Mouse (Mus musculus): ENCODE measurements around the gene Apbb1ip. TPM values are rescaled to one million over a fixed set of nuclear protein-coding genes. Genes with fewer than 3 reads are reported as not detected.

Gene Apbb1ip
- total RNA-seq (2017): 22.7 and 28.1 TPM in 2 replicates

DNA sequence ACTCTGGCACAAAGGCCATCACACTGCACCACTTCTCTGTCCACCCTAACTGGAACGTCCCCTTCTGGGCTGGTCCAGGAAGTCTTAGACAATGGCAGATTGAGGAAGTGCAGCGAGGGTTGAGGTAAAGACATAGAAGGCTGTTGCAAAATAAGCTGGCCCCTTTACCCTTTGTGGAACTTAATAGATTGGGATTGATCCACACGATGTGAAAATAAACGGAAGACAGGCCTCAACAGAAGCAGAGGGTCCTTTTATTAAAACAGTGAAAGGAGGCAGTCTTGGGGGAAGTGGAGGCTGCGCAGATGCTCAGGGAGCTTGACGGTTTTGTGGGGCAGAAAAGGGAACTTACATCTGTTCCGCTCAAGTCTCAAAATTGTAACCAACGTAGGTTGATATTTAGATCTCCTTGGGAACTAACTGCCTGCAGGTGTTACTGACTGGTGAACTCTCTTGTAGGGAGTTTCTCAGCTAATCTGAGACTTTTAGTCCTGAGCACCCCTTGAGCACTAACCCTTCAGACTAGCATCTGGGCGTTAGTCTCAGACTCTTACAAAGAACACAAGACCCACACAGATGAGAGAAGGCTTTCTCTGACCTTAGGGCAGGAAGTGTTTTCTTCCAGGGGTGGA lies at the start of gene Apbb1ip:
Gene Apbb1ip (plus strand): TSS at position 546 of the 632 bp plus-strand sequence.
- peak; percentile 77 to 79 for ATAC-seq (replicated peaks in 1 of 2; ENCODE audit: insufficient read depth in 1 of 2, low FRiP score in 2 of 2, low TSS enrichment in 1 of 2, low read depth in 1 of 2, poor library complexity in 2 of 2, severe bottlenecking in 2 of 2)

DNA sequence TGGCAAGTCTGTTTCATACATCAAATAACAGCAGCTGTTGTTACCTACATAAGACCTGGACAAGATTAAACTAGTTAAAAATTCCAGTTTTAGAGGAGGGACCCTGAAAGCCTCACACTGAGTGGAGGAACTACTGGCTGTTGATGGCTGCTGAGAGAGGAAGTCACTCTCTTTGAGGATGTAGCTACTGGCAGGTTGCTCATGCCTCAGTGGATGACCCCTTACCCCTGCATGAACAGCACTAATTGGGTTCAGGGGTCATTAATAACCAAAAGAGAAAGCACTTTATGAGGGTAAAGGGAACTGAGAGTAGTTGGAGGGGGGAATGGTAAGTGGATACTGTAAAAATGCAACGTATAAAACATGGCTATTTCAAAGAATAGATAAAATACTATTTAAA lies 46.8 kb upstream of the Apbb1ip start:
- no peak for ATAC-seq (replicated peaks in 1 of 2; ENCODE audit: insufficient read depth in 1 of 2, low FRiP score in 2 of 2, low TSS enrichment in 1 of 2, low read depth in 1 of 2, poor library complexity in 2 of 2, severe bottlenecking in 2 of 2)

- ATAC-seq (replicated peaks in 1 of 2; ENCODE audit: insufficient read depth in 1 of 2, low FRiP score in 2 of 2, low TSS enrichment in 1 of 2, low read depth in 1 of 2, poor library complexity in 2 of 2, severe bottlenecking in 2 of 2): no peak
Observed at GRCm38 (mm10) chr2:22736134-22736533, 37.8 kb upstream of the Apbb1ip start.

- ATAC-seq (replicated peaks in 1 of 2; ENCODE audit: insufficient read depth in 1 of 2, low FRiP score in 2 of 2, low TSS enrichment in 1 of 2, low read depth in 1 of 2, poor library complexity in 2 of 2, severe bottlenecking in 2 of 2): no peak
Observed at GRCm38 (mm10) chr2:22739369-22739768, 34.5 kb upstream of the Apbb1ip start.

GRCm38 (mm10) chr2:22740441-22740840 lies 33.5 kb upstream of the Apbb1ip start:
- ATAC-seq (replicated peaks in 1 of 2; ENCODE audit: insufficient read depth in 1 of 2, low FRiP score in 2 of 2, low TSS enrichment in 1 of 2, low read depth in 1 of 2, poor library complexity in 2 of 2, severe bottlenecking in 2 of 2): no peak

- no peak for ATAC-seq (replicated peaks in 1 of 2; ENCODE audit: insufficient read depth in 1 of 2, low FRiP score in 2 of 2, low TSS enrichment in 1 of 2, low read depth in 1 of 2, poor library complexity in 2 of 2, severe bottlenecking in 2 of 2)
Observed at GRCm38 (mm10) chr2:22741222-22741621, 32.7 kb upstream of the Apbb1ip start.

DNA sequence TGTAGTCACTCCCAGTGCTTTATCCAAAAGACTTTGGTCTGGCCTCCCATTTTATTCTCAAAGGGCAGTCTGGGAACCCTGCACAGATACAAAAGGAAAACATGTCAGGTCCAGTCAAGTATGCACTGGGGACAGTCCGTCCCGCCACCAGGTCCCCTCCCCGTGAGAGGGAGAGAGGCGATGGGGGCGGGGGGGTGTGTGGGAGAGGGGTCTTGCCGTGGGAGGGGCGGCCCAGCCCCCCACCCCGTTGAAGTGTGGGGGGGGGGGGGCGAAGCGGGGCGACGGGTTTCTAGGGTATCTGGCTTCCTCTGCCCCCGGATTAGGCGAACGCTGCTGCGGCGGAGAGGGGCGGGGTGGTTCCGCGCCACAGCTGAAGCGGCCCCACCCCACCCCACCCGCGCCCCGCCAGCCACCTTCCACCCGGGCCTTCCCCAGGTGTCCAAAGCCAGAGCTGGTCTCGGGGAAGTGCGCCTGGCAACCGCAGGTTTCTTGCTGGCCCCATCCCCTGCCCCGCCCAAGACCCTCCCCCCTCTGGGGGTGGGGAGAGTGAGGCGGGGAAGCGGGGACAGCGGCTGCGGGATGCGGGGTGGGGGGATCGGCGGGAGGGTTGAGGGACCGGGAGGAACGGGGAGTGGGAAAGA lies 29.7 kb upstream of the Apbb1ip start:
- peak in 1 of 2 experiments; percentile 16; a peak in 2 of 4 replicates for ATAC-seq (replicated peaks in 1 of 2; ENCODE audit: insufficient read depth in 1 of 2, low FRiP score in 2 of 2, low TSS enrichment in 1 of 2, low read depth in 1 of 2, poor library complexity in 2 of 2, severe bottlenecking in 2 of 2)

DNA sequence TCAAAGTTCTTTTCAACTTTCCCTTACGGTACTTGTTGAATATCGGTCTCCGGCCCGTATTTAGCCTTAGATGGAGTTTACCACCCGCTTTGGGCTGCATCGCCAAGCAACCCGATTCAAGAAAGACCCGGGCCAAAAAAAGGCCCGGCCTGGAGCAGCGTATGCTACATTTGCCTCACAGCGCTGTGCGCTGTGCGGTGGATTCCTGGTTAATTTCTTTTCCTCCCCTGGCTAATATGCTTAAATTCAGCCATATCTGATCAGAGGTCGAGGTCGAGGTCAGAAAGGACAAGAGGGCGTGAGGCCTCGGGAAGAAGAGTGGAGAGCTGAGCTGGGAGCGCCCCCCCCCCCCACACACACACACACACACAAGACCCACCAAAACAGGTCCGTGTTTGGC lies 29.0 kb upstream of the Apbb1ip start:
- ATAC-seq (replicated peaks in 1 of 2; ENCODE audit: insufficient read depth in 1 of 2, low FRiP score in 2 of 2, low TSS enrichment in 1 of 2, low read depth in 1 of 2, poor library complexity in 2 of 2, severe bottlenecking in 2 of 2): no peak

DNA sequence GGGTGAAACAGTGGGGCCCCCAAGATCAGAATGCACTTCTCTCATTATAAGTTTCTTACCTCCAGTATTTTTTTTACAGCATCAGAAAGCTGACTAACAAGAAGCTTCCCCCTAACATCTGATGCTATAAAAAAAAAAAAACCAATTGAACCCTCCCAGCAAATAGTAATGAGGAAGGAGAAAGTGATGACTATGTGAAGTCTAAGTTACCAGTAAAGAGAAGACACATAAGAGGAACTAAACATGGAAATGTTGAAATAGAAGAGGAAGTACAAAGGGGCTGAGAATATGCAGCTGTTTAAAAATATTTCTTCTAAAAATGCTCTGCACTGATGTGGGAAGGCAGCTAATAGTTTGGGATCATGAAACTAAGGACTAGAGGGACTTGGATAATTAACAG lies 27.1 kb upstream of the Apbb1ip start:
- ATAC-seq (replicated peaks in 1 of 2; ENCODE audit: insufficient read depth in 1 of 2, low FRiP score in 2 of 2, low TSS enrichment in 1 of 2, low read depth in 1 of 2, poor library complexity in 2 of 2, severe bottlenecking in 2 of 2): peak; percentile 78 to 79

- ATAC-seq (replicated peaks in 1 of 2; ENCODE audit: insufficient read depth in 1 of 2, low FRiP score in 2 of 2, low TSS enrichment in 1 of 2, low read depth in 1 of 2, poor library complexity in 2 of 2, severe bottlenecking in 2 of 2): no peak; a peak in 1 of 4 replicates
Observed at GRCm38 (mm10) chr2:22747941-22748340, 26.0 kb upstream of the Apbb1ip start.

DNA sequence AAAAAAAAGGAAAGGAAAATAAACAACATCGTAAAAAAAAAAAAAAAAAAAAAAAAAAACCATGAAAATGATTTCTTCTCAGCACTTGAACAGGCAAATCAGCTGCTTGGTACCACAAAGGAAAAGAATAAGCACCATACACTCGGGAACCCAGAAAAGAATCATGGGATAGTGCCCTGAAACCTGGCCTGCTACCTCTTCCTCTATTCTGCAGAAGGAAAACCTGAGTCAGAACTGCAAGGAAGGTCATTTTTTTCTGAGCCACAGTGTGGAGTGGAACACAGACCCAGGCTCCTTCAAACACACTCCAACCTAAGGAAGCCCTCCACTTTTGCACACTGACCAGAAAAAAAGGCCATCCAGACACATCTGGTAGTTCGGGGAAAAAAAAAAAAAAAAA lies 24.1 kb upstream of the Apbb1ip start:
- no peak for ATAC-seq (replicated peaks in 1 of 2; ENCODE audit: insufficient read depth in 1 of 2, low FRiP score in 2 of 2, low TSS enrichment in 1 of 2, low read depth in 1 of 2, poor library complexity in 2 of 2, severe bottlenecking in 2 of 2)

DNA sequence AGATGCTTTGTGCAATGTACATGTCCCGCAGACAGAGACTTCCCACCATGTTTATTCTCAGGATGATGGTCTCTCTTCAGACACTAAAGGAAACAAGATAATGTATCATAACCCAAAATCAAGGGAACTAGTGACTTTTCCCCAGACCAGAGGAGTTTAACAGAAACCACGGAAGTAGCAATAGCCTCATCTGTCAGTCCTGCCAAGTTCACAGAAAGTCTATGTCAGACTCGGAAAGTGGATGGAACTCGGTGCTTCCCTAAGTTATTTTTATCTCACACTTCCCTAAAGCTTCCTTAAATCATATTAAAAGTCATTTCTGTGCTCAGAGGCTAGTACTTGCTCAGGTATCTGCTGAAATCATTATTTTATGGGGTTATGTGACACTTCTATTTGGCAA lies 21.4 kb upstream of the Apbb1ip start:
- peak; percentile 41 to 58; a peak in 3 of 4 replicates for ATAC-seq (replicated peaks in 1 of 2; ENCODE audit: insufficient read depth in 1 of 2, low FRiP score in 2 of 2, low TSS enrichment in 1 of 2, low read depth in 1 of 2, poor library complexity in 2 of 2, severe bottlenecking in 2 of 2)

DNA sequence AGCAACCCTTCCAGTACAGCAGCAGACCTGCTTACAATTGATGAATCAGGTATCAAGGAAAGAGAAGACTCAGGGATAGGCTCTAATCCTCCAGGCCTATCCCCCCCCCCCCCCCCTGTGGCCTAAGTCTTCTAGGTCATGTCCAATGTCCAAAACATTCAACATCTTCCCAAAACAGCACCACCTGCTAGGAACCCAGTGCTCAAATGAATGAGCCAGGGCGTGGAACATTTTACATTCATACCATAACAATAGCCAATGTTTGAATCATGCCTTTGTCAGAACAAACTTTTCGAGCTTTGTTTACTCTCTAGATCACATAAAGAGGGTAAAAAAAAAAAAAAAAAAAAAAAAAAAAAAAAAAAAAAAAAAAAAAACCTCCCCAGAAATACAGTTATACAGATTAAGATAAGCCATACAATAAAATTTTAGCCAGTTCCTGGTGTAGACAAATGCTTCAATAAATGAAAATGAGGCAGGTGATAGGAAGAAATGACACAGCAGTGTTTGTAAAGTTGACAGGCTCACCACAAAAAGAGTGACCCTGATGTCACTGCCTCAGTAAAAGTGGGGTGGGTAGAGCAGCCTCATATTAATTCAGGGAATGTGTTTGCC lies 20.3 kb upstream of the Apbb1ip start:
- ATAC-seq (replicated peaks in 1 of 2; ENCODE audit: insufficient read depth in 1 of 2, low FRiP score in 2 of 2, low TSS enrichment in 1 of 2, low read depth in 1 of 2, poor library complexity in 2 of 2, severe bottlenecking in 2 of 2): no peak

DNA sequence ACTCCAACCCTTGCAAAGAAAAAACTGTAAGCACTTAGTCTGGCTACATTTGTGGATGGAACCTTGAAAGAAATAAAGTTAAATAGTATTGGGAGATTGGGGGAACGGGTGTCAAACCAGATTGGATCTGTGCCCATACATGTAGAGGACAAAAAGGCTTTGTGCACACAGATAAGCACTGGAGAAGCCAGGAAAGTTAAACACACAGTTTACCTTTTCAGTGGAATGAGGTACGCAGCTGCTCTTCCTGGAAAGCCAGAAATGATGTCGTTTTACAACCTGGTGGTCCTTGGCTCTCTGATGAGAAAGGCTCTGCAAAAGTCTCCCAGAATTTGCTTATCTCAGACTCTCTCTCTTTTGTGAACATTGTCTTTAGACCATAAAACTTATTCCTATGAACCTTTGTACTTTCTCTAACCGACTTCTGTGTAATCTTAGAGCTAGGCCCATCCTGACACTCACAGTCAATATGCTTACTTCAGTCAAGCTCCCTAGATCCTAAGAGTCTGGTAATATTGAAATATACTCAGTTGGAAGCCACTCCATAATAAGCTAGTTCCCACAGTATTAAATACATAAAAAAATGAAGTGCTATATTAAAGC lies 19.6 kb upstream of the Apbb1ip start:
- no peak for ATAC-seq (replicated peaks in 1 of 2; ENCODE audit: insufficient read depth in 1 of 2, low FRiP score in 2 of 2, low TSS enrichment in 1 of 2, low read depth in 1 of 2, poor library complexity in 2 of 2, severe bottlenecking in 2 of 2)

- peak; percentile 22 to 46; a peak in 2 of 4 replicates for ATAC-seq (replicated peaks in 1 of 2; ENCODE audit: insufficient read depth in 1 of 2, low FRiP score in 2 of 2, low TSS enrichment in 1 of 2, low read depth in 1 of 2, poor library complexity in 2 of 2, severe bottlenecking in 2 of 2)
Observed at GRCm38 (mm10) chr2:22755561-22755960, 18.3 kb upstream of the Apbb1ip start.

GRCm38 (mm10) chr2:22758310-22758972 lies 15.5 kb upstream of the Apbb1ip start:
- peak; percentile 76 to 82 for ATAC-seq (replicated peaks in 1 of 2; ENCODE audit: insufficient read depth in 1 of 2, low FRiP score in 2 of 2, low TSS enrichment in 1 of 2, low read depth in 1 of 2, poor library complexity in 2 of 2, severe bottlenecking in 2 of 2)

DNA sequence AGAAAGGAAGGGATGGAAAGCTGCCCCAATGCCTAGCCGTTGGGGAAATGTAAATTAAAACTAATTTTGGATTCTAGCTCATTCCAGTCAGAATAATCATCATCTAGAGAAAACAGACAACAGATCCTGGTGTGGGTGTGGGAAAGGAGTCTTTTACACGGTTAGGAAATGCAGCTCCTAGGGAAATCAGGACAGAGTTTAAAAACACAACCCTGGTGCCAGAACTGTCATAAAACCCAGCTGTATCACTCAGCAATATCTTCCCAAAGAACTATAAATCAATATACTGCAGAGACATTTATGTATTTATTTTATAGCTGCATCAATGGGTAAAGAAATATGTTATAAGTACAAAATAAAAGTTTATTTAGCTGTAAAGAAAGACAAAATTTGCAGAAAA lies 13.4 kb upstream of the Apbb1ip start:
- ATAC-seq (replicated peaks in 1 of 2; ENCODE audit: insufficient read depth in 1 of 2, low FRiP score in 2 of 2, low TSS enrichment in 1 of 2, low read depth in 1 of 2, poor library complexity in 2 of 2, severe bottlenecking in 2 of 2): no peak

- ATAC-seq (replicated peaks in 1 of 2; ENCODE audit: insufficient read depth in 1 of 2, low FRiP score in 2 of 2, low TSS enrichment in 1 of 2, low read depth in 1 of 2, poor library complexity in 2 of 2, severe bottlenecking in 2 of 2): peak; percentile 39 to 51; a peak in 3 of 4 replicates
Observed at GRCm38 (mm10) chr2:22761103-22761521, 12.8 kb upstream of the Apbb1ip start.
